Mouse (Mus musculus) gastrocnemius, postnatal 36 days (tissue): ENCODE measurements around the gene Catspere2. TPM values are rescaled to one million over a fixed set of nuclear protein-coding genes. Genes with fewer than 3 reads are reported as not detected.
"Not testable (repeated sequence)": the region's sequence is repeated elsewhere in the genome, so short reads cannot be mapped to it uniquely, and the experiment has no call there.

Experiments used
- DNase-seq, 2 experiments: peaks; one replicate each; pipeline ENCODE4 v3.0.0; 2022
- intact Hi-C: fragments of 180-260 bp; cut with DNase I; formaldehyde crosslinking; loops from one replicate; pipeline ENCODE4 v1.15.1; 2025
- long read RNA-seq, 2 experiments: library from polyadenylated mRNA; stranded (forward); transcript quantifications; one replicate each; pipeline ENCODE4 v2.0.0; 2021
- total RNA-seq, 2 experiments: library from RNA; stranded (reverse); gene quantifications; 2 replicates each; pipeline ENCODE4 v1.2.3; 2021

Gene Catspere2
- under 1 TPM; 0.10 to 0.12 TPM for total RNA-seq
- long read RNA-seq, experiment 1, partial matches to known transcripts, result 2 of 5 reads
- long read RNA-seq, experiment 1, other reads (novel, unspliced or antisense), result 3 of 5 reads
- long read RNA-seq, experiment 2, partial matches to known transcripts, result 0 of 1 reads
- long read RNA-seq, experiment 2, other reads (novel, unspliced or antisense), result 1 of 1 reads

GRCm38 (mm10) chr1:177983024-177983450 is at the start of gene Catspere2:
Catspere2 (plus strand) TSS chr1:177983423.
- peak; percentile 97 to 99 for DNase-seq
- intact Hi-C loops, result loop anchor here (10.0 kb wide), 1 partner anchor 202 kb away; the partner anchor contains the start of gene Desi2

GRCm38 (mm10) chr1:177940422-177940977 is 42.7 kb upstream of the Catspere2 start:
- intact Hi-C loops, DNase-seq: not testable (repeated sequence)

GRCm38 (mm10) chr1:177981276-177981675 is 1.9 kb upstream of the Catspere2 start:
- intact Hi-C loops, result loop anchor here (10.0 kb wide), 1 partner anchor 204 kb away; the partner anchor contains the start of gene Desi2
- no peak for DNase-seq

GRCm38 (mm10) chr1:177983582-177983981 is 359 bp downstream of the Catspere2 start:
- intact Hi-C loops, result loop anchor here (10.0 kb wide), 1 partner anchor 201 kb away; the partner anchor contains the start of gene Desi2
- DNase-seq, result not testable (repeated sequence)

GRCm38 (mm10) chr1:177984206-177984605 is 983 bp downstream of the Catspere2 start:
- no peak for DNase-seq
- intact Hi-C loops, result loop anchor here (10.0 kb wide), 1 partner anchor 201 kb away; the partner anchor contains the start of gene Desi2

- intact Hi-C loops, result loop anchor here (5.0 to 10.0 kb wide), 2 partner anchors 180 to 197 kb away; partner anchors contain the start of gene Desi2
- DNase-seq, result not testable (repeated sequence)
Observed at GRCm38 (mm10) chr1:177987476-177987875, 4.3 kb downstream of the Catspere2 start.

- intact Hi-C loops, DNase-seq: not testable (repeated sequence)
Observed at GRCm38 (mm10) chr1:178072798-178073197, 89.6 kb downstream of the Catspere2 start.

- DNase-seq, intact Hi-C loops: not testable (repeated sequence)
Observed at GRCm38 (mm10) chr1:178097865-178098264, 114.6 kb downstream of the Catspere2 start.

GRCm38 (mm10) chr1:178108514-178108913 is 125.3 kb downstream of the Catspere2 start:
- DNase-seq, intact Hi-C loops: not testable (repeated sequence)

GRCm38 (mm10) chr1:178122236-178122635 is 139.0 kb downstream of the Catspere2 start:
- intact Hi-C loops, DNase-seq: not testable (repeated sequence)

- DNase-seq, result no peak
- intact Hi-C loops, result no loop called here
Observed at GRCm38 (mm10) chr1:178134288-178134687, 151.1 kb downstream of the Catspere2 start.

GRCm38 (mm10) chr1:178146513-178146912 is 163.3 kb downstream of the Catspere2 start:
- intact Hi-C loops, DNase-seq: not testable (repeated sequence)

- DNase-seq, intact Hi-C loops: not testable (repeated sequence)
Observed at GRCm38 (mm10) chr1:178146915-178147314, 163.7 kb downstream of the Catspere2 start.

GRCm38 (mm10) chr1:178182251-178182650 is 199.0 kb downstream of the Catspere2 start:
- DNase-seq, result no peak
- intact Hi-C loops, result loop anchor here (10.0 kb wide), 2 partner anchors 123 to 197 kb away; partner anchors contain the start of gene Catspere2

GRCm38 (mm10) chr1:178185591-178185990 is 202.4 kb downstream of the Catspere2 start:
- intact Hi-C loops, result loop anchor here (10.0 kb wide), 2 partner anchors 119 to 201 kb away; partner anchors contain the start of gene Catspere2
- no peak for DNase-seq

- intact Hi-C loops, result loop anchor here (10.0 kb wide), 2 partner anchors 117 to 203 kb away; partner anchors contain the start of gene Catspere2
- peak; percentile 88 to 93 for DNase-seq
Observed at GRCm38 (mm10) chr1:178187216-178187791, 204.1 kb downstream of the Catspere2 start, which contains the start of gene Desi2. Desi2 (plus strand) TSS chr1:178187417.

- DNase-seq, result not testable (repeated sequence)
- intact Hi-C loops, result loop anchor here (10.0 kb wide), 2 partner anchors 117 to 203 kb away; partner anchors contain the start of gene Catspere2
Observed at GRCm38 (mm10) chr1:178187810-178188209, 204.6 kb downstream of the Catspere2 start.

- DNase-seq, result no peak
Observed at GRCm38 (mm10) chr1:178188386-178188785, 205.2 kb downstream of the Catspere2 start.

GRCm38 (mm10) chr1:178205701-178206325 is 222.6 kb downstream of the Catspere2 start:
- intact Hi-C loops, result no loop called here
- DNase-seq, result no peak

More at GRCm38 (mm10) chr1:178188386-178188785, 205.2 kb downstream of the Catspere2 start:
- intact Hi-C loops, result loop anchor here (10.0 kb wide), 2 partner anchors 116 to 204 kb away; partner anchors contain the start of gene Catspere2

- intact Hi-C loops, DNase-seq: not testable (repeated sequence)
Observed at GRCm38 (mm10) chr1:178207856-178208255, 224.6 kb downstream of the Catspere2 start.
